Mouse (Mus musculus): ENCODE results near the gene Gm4302.
"Not testable (repeated sequence)": the region's sequence is repeated elsewhere in the genome, so short reads cannot be mapped to it uniquely, and the experiment has no call there.

Gene Gm4302

GRCm38 (mm10) chr10:100340536-100340935 is at the start of gene Gm4302:
Gm4302 (plus strand) TSS chr10:100340836.
- not testable (repeated sequence) for DNase-seq (ENCODE audit: low read depth, low spot score)

- DNase-seq (ENCODE audit: low read depth, low spot score), result no peak
These were observed 44.5 kb upstream of the Gm4302 start for GRCm38 (mm10) chr10:100296105-100296504.

GRCm38 (mm10) chr10:100300106-100300505 is 40.5 kb upstream of the Gm4302 start:
- not testable (repeated sequence) for DNase-seq (ENCODE audit: low read depth, low spot score)

- DNase-seq (ENCODE audit: low read depth, low spot score), result not testable (repeated sequence)
These were observed 5.3 kb upstream of the Gm4302 start, which contains the start of gene Gm4301 for GRCm38 (mm10) chr10:100335376-100335775. Gm4301 (plus strand) TSS chr10:100335676.

GRCm38 (mm10) chr10:100345672-100346071 is 5.0 kb downstream of the Gm4302 start, which contains the start of gene Gm4303:
Gm4303 (plus strand) TSS chr10:100345972.
- DNase-seq (ENCODE audit: low read depth, low spot score), result not testable (repeated sequence)

- DNase-seq (ENCODE audit: low read depth, low spot score), result not testable (repeated sequence)
These were observed 10.2 kb downstream of the Gm4302 start, which contains the start of gene Gm4305 for GRCm38 (mm10) chr10:100350793-100351192. Gm4305 (plus strand) TSS chr10:100351093.

- not testable (repeated sequence) for DNase-seq (ENCODE audit: low read depth, low spot score)
These were observed 16.2 kb downstream of the Gm4302 start for GRCm38 (mm10) chr10:100356841-100357240.

GRCm38 (mm10) chr10:100361038-100361437 is 20.4 kb downstream of the Gm4302 start, which contains the start of gene Gm4307:
Gm4307 (plus strand) TSS chr10:100361338.
- DNase-seq (ENCODE audit: low read depth, low spot score), result not testable (repeated sequence)

- not testable (repeated sequence) for DNase-seq (ENCODE audit: low read depth, low spot score)
These were observed 41.8 kb downstream of the Gm4302 start, which contains the start of gene Gm4312 for GRCm38 (mm10) chr10:100382460-100382859. Gm4312 (minus strand) TSS chr10:100382560.

Measured in skeletal muscle tissue, adult 2 months (tissue).